Mouse (Mus musculus) ES-E14 (cell line): ENCODE data around the gene Synj1. TPM values are rescaled to one million over a fixed set of nuclear protein-coding genes. Genes with fewer than 3 reads are reported as not detected.

Experiments
- DNase-seq: peaks from one replicate; pipeline ENCODE4 v3.0.0-alpha.2; 2013; ENCODE audit warnings: low read depth, low spot score
- H3K27ac ChIP-seq: 2 replicates; pipeline ENCODE4 v1.5.1; 2012; ENCODE audit warnings: low read depth, mild to moderate bottlenecking, low read length, moderate library complexity, mixed read lengths; ENCODE audit not compliant: poor library complexity, insufficient read depth, severe bottlenecking
- H3K36me3 ChIP-seq: 2 replicates; pipeline ENCODE4 v1.6.1; 2012; ENCODE audit warnings: mild to moderate bottlenecking, low read length, moderate library complexity, mixed read lengths; ENCODE audit not compliant: control insufficient read depth, poor library complexity, insufficient read depth, severe bottlenecking
- H3K4me1 ChIP-seq, 2 experiments: fragments of 150-350 bp in 1 of 2; sonication (generic) in 1 of 2; 2 replicates each; pipeline ENCODE4 v1.6.1; 2012; ENCODE audit warnings: low read length in 2 of 2, mild to moderate bottlenecking in 1 of 2, mixed read lengths in 1 of 2; ENCODE audit not compliant: control insufficient read depth in 2 of 2, insufficient read depth in 2 of 2, poor library complexity in 1 of 2
- H3K4me3 ChIP-seq, 2 experiments: fragments of 150-350 bp in 1 of 2; sonication (generic) in 1 of 2; 2 replicates each; pipeline ENCODE4 v1.5.1; 2012; ENCODE audit warnings: low read length in 2 of 2, low read depth in 1 of 2, mild to moderate bottlenecking in 1 of 2, mixed read lengths in 1 of 2; ENCODE audit not compliant: insufficient read depth in 1 of 2, poor library complexity in 1 of 2, severe bottlenecking in 1 of 2
- H3K9ac ChIP-seq: 2 replicates; pipeline ENCODE4 v1.6.1; 2012; ENCODE audit warnings: low read depth, mild to moderate bottlenecking, low read length, mixed read lengths; ENCODE audit not compliant: poor library complexity, insufficient read depth, severe bottlenecking
- H3K9me3 ChIP-seq: fragments of 150-350 bp; sonication (generic); 2 replicates; pipeline ENCODE4 v1.6.1; 2012; ENCODE audit warnings: low read depth, mild to moderate bottlenecking, low read length; ENCODE audit not compliant: control insufficient read depth, insufficient read depth
- CHD2 ChIP-seq: IDR thresholded peaks from 2 replicates; pipeline ENCODE4 v1.6.1; 2014; ENCODE audit warnings: mild to moderate bottlenecking, low read depth, low read length, inconsistent platforms
- HCFC1 ChIP-seq: IDR thresholded peaks from 2 replicates; pipeline ENCODE4 v1.6.1; 2012; ENCODE audit warnings: low read length, inconsistent platforms, borderline replicate concordance; ENCODE audit not compliant: insufficient read depth
- MAFK ChIP-seq: IDR thresholded peaks from 2 replicates; pipeline ENCODE4 v1.6.1; 2014; ENCODE audit warnings: mild to moderate bottlenecking, low read depth, low read length, inconsistent platforms; ENCODE audit not compliant: insufficient read depth
- ZC3H11A ChIP-seq: IDR thresholded peaks from 2 replicates; pipeline ENCODE4 v1.6.1; 2012; ENCODE audit warnings: low read depth, mild to moderate bottlenecking, inconsistent platforms, low read length, borderline replicate concordance
- ZNF384 ChIP-seq: IDR thresholded peaks from 2 replicates; pipeline ENCODE4 v1.6.1; 2012; ENCODE audit warnings: low read depth, low read length, inconsistent platforms
- in situ Hi-C, 2 experiments: fragments of 600-800 bp; cut with MboI; formaldehyde crosslinking; loops; one replicate each; pipeline ENCODE4 v1.15.1; 2025; ENCODE audit warnings: low sequenced_read_pairs in 2 of 2, inconsistent platforms in 1 of 2; ENCODE audit not compliant: unreplicated experiment in 2 of 2
- total RNA-seq: library from RNA; depleted of rRNA; stranded (reverse); fragments of 300-350 nt; gene quantifications from 2 replicates; pipeline ENCODE4 v1.2.3, GENCODE M21; 2012

The Synj1 gene
- total RNA-seq, 1 experiment, result 8.9 TPM

- H3K4me3 ChIP-seq, result peak overlapping the region; percentile 69 to 92
- H3K27ac ChIP-seq, result peak overlapping the region; percentile 45; the same call in 1 of the 2 replicates
- H3K9ac ChIP-seq, result peak overlapping the region; percentile 92
- TF ChIP-seq ZC3H11A (no peak), CHD2 (no peak; the same call in 1 of the 2 replicates), HCFC1 (no peak), ZNF384 (no peak)
- peaks cover 2% of the 10 kb centered on the region; the same call in 1 of the 2 replicates for H3K36me3 ChIP-seq
- peaks cover 0 to 2% of the 10 kb centered on the region in 2 experiments; a peak in 1 of 4 replicates for H3K4me1 ChIP-seq
- in situ Hi-C loops, result no loop called here
- no peaks in the 10 kb centered on the region for H3K9me3 ChIP-seq
- DNase-seq, result no peak
Measured at GRCm38 (mm10) chr16:90934193-90934686, 76.9 kb downstream of the Synj1 start.

GRCm38 (mm10) chr16:90933534-90934176 is 77.5 kb downstream of the Synj1 start:
- H3K27ac ChIP-seq, result no peak overlapping the region
- H3K9ac ChIP-seq, result peak overlapping the region; percentile 92
- peaks cover 2% of the 10 kb centered on the region; the same call in 1 of the 2 replicates for H3K36me3 ChIP-seq
- peaks cover 0 to 2% of the 10 kb centered on the region in 2 experiments; a peak in 1 of 4 replicates for H3K4me1 ChIP-seq
- no peaks in the 10 kb centered on the region for H3K9me3 ChIP-seq
- TF ChIP-seq MAFK (no peak), HCFC1 (no peak), ZC3H11A (no peak), ZNF384 (no peak), CHD2 (no peak)
- H3K4me3 ChIP-seq, result peak overlapping the region; percentile 69 to 92
- no peak for DNase-seq
- in situ Hi-C loops, result no loop called here

GRCm38 (mm10) chr16:90927446-90927845 is 83.7 kb downstream of the Synj1 start:
- no peak overlapping the region for H3K9ac ChIP-seq
- peaks cover 0 to 8% of the 10 kb centered on the region in 2 experiments; a peak in 1 of 4 replicates for H3K4me1 ChIP-seq
- DNase-seq, result no peak
- peaks cover 8% of the 10 kb centered on the region; the same call in 1 of the 2 replicates for H3K36me3 ChIP-seq
- no peaks in the 10 kb centered on the region for H3K9me3 ChIP-seq
- H3K4me3 ChIP-seq, result no peak overlapping the region
- in situ Hi-C loops, result no loop called here
- no peak overlapping the region for H3K27ac ChIP-seq
- no peak for TF ChIP-seq HCFC1
- TF ChIP-seq MAFK, result no peak
- TF ChIP-seq ZNF384, result no peak
- no peak for TF ChIP-seq ZC3H11A
- no peak for TF ChIP-seq CHD2

- H3K36me3 ChIP-seq, result peaks cover 8% of the 10 kb centered on the region; the same call in 1 of the 2 replicates
- in situ Hi-C loops, result no loop called here
Measured at GRCm38 (mm10) chr16:90925461-90925860, 85.6 kb downstream of the Synj1 start.

More at GRCm38 (mm10) chr16:90925461-90925860, 85.6 kb downstream of the Synj1 start:
- TF ChIP-seq ZNF384 (no peak), MAFK (no peak), CHD2 (no peak)
- no peak overlapping the region for H3K27ac ChIP-seq
- H3K4me1 ChIP-seq, result peaks cover 0 to 8% of the 10 kb centered on the region in 2 experiments; a peak in 1 of 4 replicates
- DNase-seq, result peak; percentile 47
- H3K4me3 ChIP-seq, result no peak overlapping the region
- H3K9me3 ChIP-seq, result no peaks in the 10 kb centered on the region
- H3K9ac ChIP-seq, result no peak overlapping the region
